Mouse (Mus musculus) fibroblast of lung, adult 2 months (primary cell): Measurements from ENCODE around the gene Cd48.
"Not testable (repeated sequence)": the region's sequence is repeated elsewhere in the genome, so short reads cannot be mapped to it uniquely, and the experiment has no call there.

Experiments used
- DNase-seq: peaks from one replicate; pipeline ENCODE4 v3.0.0-alpha.2; 2011; ENCODE audit warnings: low read depth

The Cd48 gene

DNA sequence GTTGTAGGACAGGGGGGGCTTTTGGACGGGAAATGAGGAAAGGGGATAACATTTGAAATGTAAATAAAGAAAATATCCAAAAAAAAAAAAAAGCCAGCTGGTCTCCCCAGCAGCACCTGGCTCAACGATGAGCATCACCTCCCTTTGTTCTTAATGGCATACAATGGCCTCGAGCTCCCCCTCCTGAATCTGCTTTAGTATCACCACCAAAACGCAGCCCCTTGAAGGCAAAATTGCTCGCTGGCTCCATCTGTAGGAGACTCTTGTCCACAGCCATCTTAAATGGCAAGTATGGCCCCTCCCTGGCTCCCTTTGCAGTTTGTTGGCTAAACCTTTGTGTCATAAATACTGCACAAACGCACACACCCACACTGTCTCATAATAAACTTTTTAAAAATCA is 17.2 kb downstream of the Cd48 start:
- DNase-seq, result no peak

DNA sequence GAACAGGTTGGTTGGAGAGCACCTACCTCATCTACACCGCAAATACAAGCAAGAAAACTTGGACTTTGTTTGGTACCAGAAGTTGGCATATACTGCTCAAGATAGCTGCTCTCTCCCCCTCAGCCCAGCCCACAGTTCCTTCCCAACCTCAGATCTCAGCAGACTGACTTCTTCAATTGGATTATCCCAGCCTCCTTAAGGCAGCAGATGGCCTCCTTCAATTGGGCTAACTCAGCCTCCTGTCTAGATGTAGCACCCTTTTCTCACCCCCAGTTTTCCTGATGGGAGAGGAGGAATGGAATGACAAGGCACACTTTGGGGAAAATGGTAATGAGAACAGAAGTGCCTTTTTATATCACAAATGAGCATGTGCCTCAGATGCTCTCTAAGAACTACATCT is 31.9 kb downstream of the Cd48 start:
- not testable (repeated sequence) for DNase-seq

DNA sequence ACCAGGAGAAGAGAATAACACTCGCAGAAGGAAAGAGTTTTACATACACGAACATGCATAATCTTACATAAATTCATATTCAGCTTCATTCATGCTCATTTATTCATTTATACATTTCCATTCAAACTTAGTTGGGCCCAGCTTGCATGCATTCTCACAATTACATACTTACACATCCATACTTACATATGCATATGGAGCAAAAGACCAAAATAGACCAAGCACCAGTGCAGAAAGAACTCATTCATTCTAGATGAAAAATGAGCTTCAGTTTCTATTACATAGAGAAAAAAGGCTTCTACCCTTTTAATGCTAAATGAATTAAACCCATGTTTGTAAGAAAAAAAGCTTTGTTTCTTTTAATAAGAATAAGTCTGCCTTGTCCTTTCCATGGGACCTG is 33.6 kb downstream of the Cd48 start:
- no peak for DNase-seq

DNA sequence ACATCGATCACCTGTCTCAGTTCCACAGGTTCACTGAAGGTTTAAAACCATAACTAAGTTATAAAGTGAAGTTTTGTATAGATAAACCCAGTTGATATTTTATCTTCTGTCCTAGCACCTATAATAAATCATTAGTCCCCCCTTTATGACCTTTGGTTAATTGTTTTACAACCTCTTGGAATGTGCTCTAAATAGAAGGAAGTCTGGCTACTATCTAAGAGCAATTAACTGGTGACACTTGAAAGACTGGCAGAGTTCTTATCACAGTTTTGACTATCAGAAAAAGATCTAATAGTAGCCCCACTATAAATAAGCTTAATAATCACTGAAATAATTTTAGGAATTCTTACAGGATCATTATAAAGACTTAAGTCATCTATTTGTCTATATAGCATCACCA is 34.4 kb downstream of the Cd48 start:
- no peak for DNase-seq

DNA sequence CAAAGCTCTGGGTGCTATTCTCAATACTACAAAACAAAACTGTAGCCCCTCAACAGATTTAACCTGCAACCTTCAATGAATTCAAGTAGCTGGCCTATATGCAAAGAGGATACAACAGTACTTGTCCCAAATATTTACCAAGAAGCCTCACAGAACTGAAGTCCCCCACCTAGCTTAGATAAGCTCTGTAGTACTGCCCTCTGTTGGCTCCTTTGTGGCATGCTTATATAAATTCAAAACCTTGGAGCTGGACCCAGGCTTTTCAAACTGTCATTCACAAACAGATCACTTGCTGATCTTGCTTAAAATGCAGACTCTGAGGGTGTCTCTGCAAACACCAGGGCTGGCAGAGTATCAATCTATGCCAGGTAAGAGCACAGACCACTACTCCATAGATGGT is 49.4 kb downstream of the Cd48 start:
- no peak for DNase-seq

DNA sequence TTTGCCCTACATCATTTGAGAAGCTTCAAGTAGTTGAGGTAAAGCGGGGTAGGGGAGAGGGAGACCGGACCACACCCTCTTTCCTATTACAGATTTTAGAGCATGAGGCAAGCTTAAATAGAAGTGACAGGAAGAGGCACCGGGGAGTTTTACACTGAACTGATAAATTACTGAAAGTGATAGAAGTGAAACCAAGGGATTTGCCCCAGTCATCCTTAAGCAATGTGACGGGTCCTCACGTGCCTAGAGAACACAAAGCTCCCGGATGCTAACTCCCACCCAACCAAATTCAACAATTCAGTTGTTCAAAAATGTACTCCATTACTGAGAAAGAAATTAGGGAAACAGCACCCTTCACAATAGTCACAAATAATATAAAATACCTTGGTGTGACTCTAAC is 53.1 kb downstream of the Cd48 start:
- no peak for DNase-seq

DNA sequence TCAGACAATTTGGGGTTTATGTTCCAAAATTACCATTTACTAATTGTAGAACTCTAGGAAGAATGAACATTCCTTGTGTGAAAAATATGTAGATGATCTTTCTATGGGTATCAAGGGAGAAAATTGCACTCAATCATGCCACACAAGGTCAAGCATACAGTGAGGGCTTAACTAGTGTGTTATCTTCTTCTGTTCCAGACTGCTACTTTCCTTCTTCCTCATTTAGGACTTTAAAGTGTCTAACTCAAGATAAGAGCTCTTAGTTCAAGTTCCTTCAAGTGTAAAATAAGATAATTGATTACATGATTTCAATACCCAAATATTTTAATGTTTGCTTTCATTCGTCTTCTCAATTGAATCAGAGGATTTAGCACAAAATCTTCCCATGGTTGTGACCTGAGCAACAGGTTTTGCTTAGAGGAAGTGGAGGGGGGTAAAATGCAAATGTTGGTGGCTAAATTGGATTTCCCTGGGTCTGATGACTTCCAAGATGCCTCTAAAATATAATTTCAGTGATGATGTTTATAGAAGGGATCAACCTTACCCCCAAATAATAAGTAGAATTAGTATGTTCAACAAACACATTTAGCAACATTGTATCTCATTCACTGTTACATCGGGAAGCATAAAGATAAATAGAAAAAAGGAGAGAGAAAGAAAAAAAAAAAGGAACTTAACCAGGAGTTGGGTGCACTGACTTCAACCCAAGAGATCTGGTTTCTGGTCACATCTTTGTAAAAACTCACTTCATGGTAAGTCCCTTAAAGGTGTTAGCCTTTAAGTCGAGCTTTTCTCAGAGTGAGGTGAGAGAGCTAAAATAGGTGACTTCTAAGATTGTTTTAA is 66.5 kb downstream of the Cd48 start:
- no peak for DNase-seq
